ENCODE assay signal across 10 mouse cellular contexts in genomic region chr17:11962808-11963207, GRCm38 (mm10).
DNase-seq lines count a peak whose midpoint lies in the region; ATAC-seq and TF ChIP-seq lines count a peak whose summit lies in the region.
"Had no signal": no experiment of that assay in that cellular context is flagged by ENCODE, and none has a peak within 500 bp of the region (broad histone marks: within the 10 kb centered on the region; RNA-seq: fewer than 3 reads in every experiment).

No protein-coding gene starts in this region.

- H3K4me3 ChIP-seq in embryonic facial prominence, embryonic 13.5 days: no peak overlapping the region
- no peak overlapping the region for H3K4me3 ChIP-seq in embryonic facial prominence, embryonic 10.5 days
- no peak overlapping the region for H3K4me3 ChIP-seq in ES-E14 (ENCODE audit: insufficient read depth in 1 of 2, low read depth in 1 of 2, low read length in 2 of 2, poor library complexity in 1 of 2, severe bottlenecking in 1 of 2)
- H3K4me3 ChIP-seq in forebrain, embryonic 16.5 days (replicated peaks; ENCODE audit: low read length): no peak overlapping the region
- H3K4me3 ChIP-seq: embryonic facial prominence, embryonic 12.5 days had no signal

- no peak for DNase-seq in embryonic facial prominence, embryonic 10.5 days (ENCODE audit: low spot score)
- DNase-seq in ES-E14 (ENCODE audit: low read depth, low spot score): peak; percentile 59
- DNase-seq in mesoderm, embryonic 11.5 days (ENCODE audit: low read depth, low spot score): peak; percentile 82
- DNase-seq in spleen, adult 12 weeks (ENCODE audit: low spot score): no peak
- no peak for DNase-seq in gastrocnemius, adult 8-10 months (ENCODE audit: low spot score in 2 of 2)
- no peak for DNase-seq in cerebellum, adult 8-10 months
- DNase-seq: thymus, postnatal 36 days had no signal

- ATAC-seq in embryonic facial prominence, embryonic 13.5 days (ENCODE audit: insufficient number of reproducible peaks, insufficient read depth, low FRiP score, low TSS enrichment, low read depth): no peak
- ATAC-seq in forebrain, embryonic 16.5 days: no peak

- 0 out of 2 replicates have a peak overlapping the region, but pooled peaks have one; percentile 16 for H3K4me2 ChIP-seq in embryonic facial prominence, embryonic 13.5 days
- peak overlapping the region; percentile 30 for H3K4me2 ChIP-seq in forebrain, embryonic 16.5 days (ENCODE audit: low read length)
- H3K4me2 ChIP-seq: embryonic facial prominence, embryonic 12.5 days had no signal

- no peak overlapping the region for H3K9ac ChIP-seq in embryonic facial prominence, embryonic 13.5 days
- no peak overlapping the region for H3K9ac ChIP-seq in ES-E14 (ENCODE audit: insufficient read depth, low read depth, low read length, poor library complexity, severe bottlenecking)
- peak overlapping the region; percentile 43 for H3K9ac ChIP-seq in forebrain, embryonic 16.5 days (replicated peaks; ENCODE audit: low read depth, low read length)
- H3K9ac ChIP-seq: embryonic facial prominence, embryonic 12.5 days had no signal

- peaks cover 15% of the 10 kb centered on the region; the same call in 1 of the 2 replicates for H3K9me3 ChIP-seq in embryonic facial prominence, embryonic 13.5 days
- H3K9me3 ChIP-seq in embryonic facial prominence, embryonic 10.5 days: peaks cover 6% of the 10 kb centered on the region; the same call in 1 of the 2 replicates
- no peaks in the 10 kb centered on the region for H3K9me3 ChIP-seq in ES-E14 (ENCODE audit: control insufficient read depth, insufficient read depth, low read depth, low read length)
- 0 out of 2 replicates have a peak, but pooled peaks cover 3% of the 10 kb centered on the region for H3K9me3 ChIP-seq in forebrain, embryonic 16.5 days (ENCODE audit: control insufficient read depth, low read length)
- H3K9me3 ChIP-seq: embryonic facial prominence, embryonic 12.5 days had no signal

- no peaks in the 10 kb centered on the region for H3K36me3 ChIP-seq in embryonic facial prominence, embryonic 13.5 days
- H3K36me3 ChIP-seq in embryonic facial prominence, embryonic 10.5 days (replicated peaks): no peaks in the 10 kb centered on the region
- no peaks in the 10 kb centered on the region; the same call in 1 of the 2 replicates for H3K36me3 ChIP-seq in ES-E14 (ENCODE audit: control insufficient read depth, insufficient read depth, low read length, poor library complexity, severe bottlenecking)
- H3K36me3 ChIP-seq in forebrain, embryonic 16.5 days (ENCODE audit: control insufficient read depth, insufficient read depth): no peaks in the 10 kb centered on the region
- H3K36me3 ChIP-seq: embryonic facial prominence, embryonic 12.5 days had no signal

- H3K27me3 ChIP-seq in embryonic facial prominence, embryonic 13.5 days: no peaks in the 10 kb centered on the region
- no peaks in the 10 kb centered on the region; the same call in 1 of the 2 replicates for H3K27me3 ChIP-seq in embryonic facial prominence, embryonic 10.5 days (replicated peaks; ENCODE audit: low read depth, poor library complexity, severe bottlenecking)
- H3K27me3 ChIP-seq in forebrain, embryonic 16.5 days (replicated peaks; ENCODE audit: control insufficient read depth, insufficient read depth, low read length): no peaks in the 10 kb centered on the region
- H3K27me3 ChIP-seq: embryonic facial prominence, embryonic 12.5 days had no signal

- H3K4me1 ChIP-seq in embryonic facial prominence, embryonic 13.5 days: no peaks in the 10 kb centered on the region
- 0 out of 2 replicates have a peak, but pooled peaks cover 2% of the 10 kb centered on the region for H3K4me1 ChIP-seq in embryonic facial prominence, embryonic 10.5 days
- peaks cover 0 to 5% of the 10 kb centered on the region in 2 experiments; a peak in 2 of 4 replicates for H3K4me1 ChIP-seq in ES-E14 (ENCODE audit: control insufficient read depth in 2 of 2, insufficient read depth in 2 of 2, low read length in 2 of 2, poor library complexity in 1 of 2)
- H3K4me1 ChIP-seq in forebrain, embryonic 16.5 days (replicated peaks; ENCODE audit: control insufficient read depth, insufficient read depth, low read length): peaks cover 3% of the 10 kb centered on the region
- H3K4me1 ChIP-seq: embryonic facial prominence, embryonic 12.5 days had no signal

- in situ Hi-C loops in ES-E14 (cut with MboI; ENCODE audit: low sequenced_read_pairs in 2 of 2, unreplicated experiment in 2 of 2): no loop called here

- WGBS in embryonic facial prominence, embryonic 13.5 days: 41% methylated on average over 11 of the region's 11 CpGs
- WGBS in embryonic facial prominence, embryonic 10.5 days: 60% methylated on average over 11 of the region's 11 CpGs
- WGBS in forebrain, embryonic 16.5 days: 25% methylated on average over 11 of the region's 11 CpGs

- no peak overlapping the region for H3K27ac ChIP-seq in embryonic facial prominence, embryonic 13.5 days
- no peak overlapping the region for H3K27ac ChIP-seq in embryonic facial prominence, embryonic 10.5 days (replicated peaks)
- H3K27ac ChIP-seq in ES-E14 (ENCODE audit: insufficient read depth, low read depth, low read length, poor library complexity, severe bottlenecking): no peak overlapping the region
- no peak overlapping the region for H3K27ac ChIP-seq in forebrain, embryonic 16.5 days (ENCODE audit: low read length)
- H3K27ac ChIP-seq: embryonic facial prominence, embryonic 12.5 days had no signal

TF ChIP-seq in ES-E14, 5 proteins besides CTCF, POLR2A, EP300 and RAD21:
- no peak for TF ChIP-seq HCFC1 (IDR thresholded peaks at IDR 0.05; ENCODE audit: borderline replicate concordance, insufficient read depth, low read length)

Comparison
In these comparisons a context has a peak if more than half of its experiments do, and no peak if none do; other contexts are left out.
1. DNase-seq: peak in ES-E14 (single experiment) and mesoderm, embryonic 11.5 days (single experiment); none in embryonic facial prominence, embryonic 10.5 days (single experiment), spleen, adult 12 weeks (single experiment), gastrocnemius, adult 8-10 months (0 of 2) and cerebellum, adult 8-10 months (single experiment).